Mouse (Mus musculus) embryonic fibroblast, embryonic 13.5 days (primary cell): ENCODE data around the gene Otulin.

Source experiments
- CTCF ChIP-seq: IDR thresholded peaks from 2 replicates; pipeline ENCODE4 v1.5.1; 2011; ENCODE audit warnings: mild to moderate bottlenecking, control low read depth, low read length, moderate library complexity, borderline replicate concordance; ENCODE audit not compliant: insufficient read depth
- POLR2A ChIP-seq: IDR thresholded peaks from 2 replicates; pipeline ENCODE4 v1.6.1; 2011; ENCODE audit warnings: low read depth, mild to moderate bottlenecking, control low read depth, low read length, moderate library complexity

DNA sequence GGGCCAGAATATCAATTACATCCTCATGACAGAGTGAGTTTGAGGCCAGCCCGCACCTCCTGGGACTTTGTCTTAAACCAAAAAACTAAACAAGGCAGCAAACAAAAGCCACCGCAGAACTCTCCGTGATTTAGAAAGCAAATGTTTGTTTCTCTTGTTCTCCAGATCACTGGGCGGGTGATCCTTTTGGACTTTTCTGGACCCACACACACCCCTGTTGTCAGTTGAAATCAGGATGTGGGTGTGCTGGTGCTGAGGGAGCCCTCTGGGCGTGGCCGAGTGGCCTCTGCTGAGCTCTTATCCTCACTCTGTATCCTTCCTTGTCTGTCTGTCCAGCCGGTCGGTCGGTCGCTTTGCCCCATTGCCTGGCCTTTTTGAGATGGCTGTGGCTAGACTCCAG, 81.4 kb downstream of the Otulin start:
- TF ChIP-seq CTCF (no peak), POLR2A (no peak)
